Mouse (Mus musculus) C2C12 (cell line): Measurements from ENCODE around the gene Mrpl30.

Source experiments
- CEBPB ChIP-seq: IDR thresholded peaks from one replicate; pipeline ENCODE4 v1.6.1; 2011; ENCODE audit warnings: low read depth, mild to moderate bottlenecking, control low read depth, moderate library complexity
- CTCF ChIP-seq: IDR thresholded peaks from one replicate; pipeline ENCODE4 v1.5.1; 2011; ENCODE audit not compliant: control insufficient read depth, insufficient read depth, insufficient read length

GRCm38 (mm10) chr1:37917666-37918065 lies 27.4 kb downstream of the Mrpl30 start:
- TF ChIP-seq CEBPB (no peak), CTCF (no peak)
